Mouse (Mus musculus): Measurements from ENCODE around the gene Nav1. TPM values are rescaled to one million over a fixed set of nuclear protein-coding genes. Genes with fewer than 3 reads are reported as not detected.

The Nav1 gene
- polyA plus RNA-seq, 1 experiment from 2014 or later, result 48.8 TPM

DNA sequence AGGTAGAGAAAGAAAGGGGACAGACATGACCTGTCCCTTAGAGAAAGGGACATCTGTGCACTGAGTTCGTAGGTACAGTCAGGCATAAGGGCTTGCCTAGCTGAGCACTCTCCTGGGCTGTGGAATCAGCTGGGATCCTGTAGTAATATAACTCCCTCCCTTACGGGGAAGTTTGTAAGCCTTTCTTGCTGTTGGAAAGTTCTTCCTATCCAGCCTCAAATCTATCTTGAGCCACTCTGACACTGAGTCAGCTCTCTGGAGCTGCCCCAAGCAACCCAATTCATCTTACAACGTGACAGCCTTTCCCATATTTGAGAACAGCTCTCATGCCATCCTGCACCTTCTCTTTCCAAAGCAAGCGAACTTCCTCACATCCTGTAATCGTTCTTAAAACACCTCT, 1.6 kb downstream of the Nav1 start:
- H3K36me3 ChIP-seq (ENCODE audit: control insufficient read depth, insufficient read depth, low read length), result no peaks in the 10 kb centered on the region
- 74% methylated on average over 5 of the region's 5 CpGs for WGBS
- no peak overlapping the region for H3K4me3 ChIP-seq (ENCODE audit: low read length)
- no peak overlapping the region for H3K9ac ChIP-seq (ENCODE audit: low read depth, low read length)
- H3K4me2 ChIP-seq (ENCODE audit: low read length), result no peak overlapping the region
- H3K27me3 ChIP-seq (replicated peaks; ENCODE audit: control insufficient read depth, insufficient read depth, low read length), result no peaks in the 10 kb centered on the region
- no peaks in the 10 kb centered on the region for H3K9me3 ChIP-seq (ENCODE audit: control insufficient read depth, low read length)
- H3K27ac ChIP-seq (ENCODE audit: low read depth, low read length), result no peak overlapping the region
- peaks cover 13% of the 10 kb centered on the region for H3K4me1 ChIP-seq (ENCODE audit: control insufficient read depth, insufficient read depth, low read depth, low read length)
- no peak for ATAC-seq

DNA sequence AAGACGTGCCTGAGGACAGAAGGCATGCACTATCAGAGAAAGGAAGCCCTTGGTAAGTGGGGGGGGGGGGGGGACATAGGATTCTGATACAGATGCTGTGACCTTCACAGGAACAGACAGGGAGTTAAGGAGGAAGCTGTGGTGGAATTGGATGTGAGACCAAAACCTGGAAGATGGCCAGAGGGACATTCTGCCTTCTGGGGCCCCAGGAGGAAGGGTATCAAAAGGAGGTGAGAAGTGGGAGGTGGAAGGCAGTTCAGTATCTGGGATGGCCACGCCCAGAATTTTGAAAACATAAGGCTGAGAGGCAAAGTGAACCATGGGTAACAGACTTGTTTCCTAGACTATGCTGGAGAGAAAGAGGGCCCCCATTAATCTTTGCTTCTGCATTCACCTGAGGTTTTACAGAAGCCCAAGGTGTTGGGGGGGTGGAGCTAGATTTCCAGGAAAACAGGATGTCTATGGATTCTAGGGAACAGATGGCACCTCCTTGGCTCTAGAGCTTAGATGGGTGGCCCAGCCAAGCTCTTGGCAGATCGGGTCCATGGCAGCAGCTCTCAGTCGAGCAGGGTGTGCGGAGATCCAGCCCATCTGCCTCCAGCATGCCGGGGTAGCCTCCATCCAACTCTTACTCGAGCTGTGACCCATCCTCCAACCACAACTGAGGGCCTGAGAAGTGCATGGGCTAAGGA, 2.6 kb downstream of the Nav1 start:
- Histone ChIP-seq H3K9me3 (ENCODE audit: control insufficient read depth, low read length) (no peaks in the 10 kb centered on the region), H3K27ac (ENCODE audit: low read depth, low read length) (no peak overlapping the region), H3K4me2 (ENCODE audit: low read length) (no peak overlapping the region), H3K4me3 (ENCODE audit: low read length) (no peak overlapping the region), H3K27me3 (replicated peaks; ENCODE audit: control insufficient read depth, insufficient read depth, low read length) (no peaks in the 10 kb centered on the region), H3K9ac (ENCODE audit: low read depth, low read length) (no peak overlapping the region), H3K36me3 (ENCODE audit: control insufficient read depth, insufficient read depth, low read length) (no peaks in the 10 kb centered on the region), H3K4me1 (ENCODE audit: control insufficient read depth, insufficient read depth, low read depth, low read length) (peaks cover 14% of the 10 kb centered on the region)
- peak; percentile 41; the same call in 1 of the 2 replicates for ATAC-seq
- 69% methylated on average over 7 of the region's 7 CpGs for WGBS

DNA sequence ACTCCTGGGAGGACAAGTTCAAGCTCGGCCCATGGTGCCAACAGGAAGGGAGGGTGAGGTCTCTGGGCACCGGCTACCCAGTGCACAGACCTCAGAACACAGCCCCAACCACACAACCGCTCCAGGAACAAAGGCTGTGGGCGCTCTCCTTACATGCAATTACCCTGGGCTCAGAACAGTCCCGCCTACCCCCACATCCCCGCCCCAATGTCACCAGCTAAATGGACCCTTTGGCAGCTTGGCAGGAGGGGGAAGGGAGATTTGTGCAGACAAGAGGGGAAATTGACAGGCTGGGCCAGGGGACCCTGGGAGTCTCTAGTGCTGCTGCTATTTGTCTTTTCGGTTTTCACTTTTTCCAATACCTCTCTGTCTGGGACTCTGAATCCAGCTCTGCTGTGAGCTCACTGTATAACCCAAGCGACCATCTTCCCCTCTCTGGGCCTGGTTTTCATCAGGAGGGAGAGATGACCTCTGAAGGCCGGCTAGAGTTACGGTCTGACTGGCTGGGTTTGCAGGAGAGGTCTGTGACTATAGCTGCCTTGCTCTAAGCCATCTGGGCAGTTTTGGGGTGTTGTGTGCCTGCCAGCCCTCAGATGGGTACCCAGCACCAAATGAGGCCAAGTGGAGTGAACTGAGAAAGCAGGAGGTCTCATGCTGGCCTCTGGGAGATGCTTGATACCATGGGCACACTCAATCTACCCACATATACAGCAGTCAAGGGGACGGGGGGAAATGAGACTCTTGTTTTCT, 3.8 kb downstream of the Nav1 start:
- Histone ChIP-seq H3K9me3 (ENCODE audit: control insufficient read depth, low read length) (no peaks in the 10 kb centered on the region), H3K4me2 (ENCODE audit: low read length) (no peak overlapping the region), H3K4me1 (ENCODE audit: control insufficient read depth, insufficient read depth, low read depth, low read length) (peaks cover 14% of the 10 kb centered on the region), H3K27ac (ENCODE audit: low read depth, low read length) (peak overlapping the region; percentile 39; the same call in 1 of the 2 replicates), H3K36me3 (ENCODE audit: control insufficient read depth, insufficient read depth, low read length) (no peaks in the 10 kb centered on the region), H3K9ac (ENCODE audit: low read depth, low read length) (peak overlapping the region; percentile 17; the same call in 1 of the 2 replicates), H3K4me3 (ENCODE audit: low read length) (no peak overlapping the region), H3K27me3 (replicated peaks; ENCODE audit: control insufficient read depth, insufficient read depth, low read length) (no peaks in the 10 kb centered on the region)
- WGBS, result 28% methylated on average over 11 of the region's 11 CpGs
- peak; percentile 76 for ATAC-seq

DNA sequence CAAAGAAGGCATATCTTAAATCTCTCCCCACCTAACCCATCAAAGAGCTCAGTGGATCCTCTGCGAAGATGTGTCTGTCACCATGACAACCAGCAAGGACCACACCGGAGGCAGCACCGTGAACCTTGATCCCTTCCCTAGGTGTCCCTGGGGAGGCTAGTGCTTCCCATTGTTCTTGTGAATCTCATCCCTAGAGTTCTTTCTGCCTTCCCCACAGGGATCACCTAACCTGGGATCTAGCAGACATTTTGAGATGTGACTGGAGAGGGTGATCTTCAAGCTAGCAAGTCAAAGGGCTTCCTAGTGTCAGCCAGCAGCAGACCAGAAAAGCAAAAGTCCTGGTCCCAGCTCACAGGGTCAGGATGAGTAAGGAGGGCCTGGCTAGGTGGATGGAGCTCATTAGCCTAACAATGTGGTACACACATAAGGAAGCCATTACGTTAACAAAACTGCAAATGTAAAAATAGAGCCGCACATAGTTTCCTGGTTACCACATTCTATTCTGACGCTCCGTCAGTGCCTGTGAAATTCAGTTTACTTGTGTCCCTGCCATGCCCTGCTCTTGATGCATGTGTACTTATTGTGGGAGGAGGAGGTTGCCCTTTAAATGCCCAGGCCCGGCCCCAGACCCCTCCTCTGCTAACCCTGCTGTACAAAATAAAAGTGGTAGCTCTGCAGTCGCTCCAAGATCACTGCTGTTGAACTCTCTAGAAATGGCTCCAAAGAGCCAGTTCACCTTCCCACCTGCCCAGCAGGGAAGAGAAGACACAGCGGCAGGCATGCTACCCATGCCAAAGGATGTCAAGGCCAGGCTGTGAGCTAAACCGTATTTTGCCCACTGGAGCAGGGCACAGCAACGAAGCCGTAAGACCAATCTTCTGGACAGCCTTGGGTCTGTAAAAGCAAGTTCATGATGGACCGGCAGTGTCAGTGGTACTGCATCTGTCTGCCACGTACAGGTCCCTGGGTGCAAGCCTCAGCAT, 6.8 kb downstream of the Nav1 start:
- no peak overlapping the region for H3K27ac ChIP-seq (ENCODE audit: low read depth, low read length)
- no peaks in the 10 kb centered on the region for H3K27me3 ChIP-seq (replicated peaks; ENCODE audit: control insufficient read depth, insufficient read depth, low read length)
- no peak overlapping the region for H3K4me3 ChIP-seq (ENCODE audit: low read length)
- H3K9me3 ChIP-seq (ENCODE audit: control insufficient read depth, low read length), result no peaks in the 10 kb centered on the region
- H3K9ac ChIP-seq (ENCODE audit: low read depth, low read length), result no peak overlapping the region
- no peaks in the 10 kb centered on the region for H3K36me3 ChIP-seq (ENCODE audit: control insufficient read depth, insufficient read depth, low read length)
- 55% methylated on average over 15 of the region's 15 CpGs for WGBS
- no peak for ATAC-seq
- H3K4me2 ChIP-seq (ENCODE audit: low read length), result no peak overlapping the region
- peaks cover 14% of the 10 kb centered on the region for H3K4me1 ChIP-seq (ENCODE audit: control insufficient read depth, insufficient read depth, low read depth, low read length)

DNA sequence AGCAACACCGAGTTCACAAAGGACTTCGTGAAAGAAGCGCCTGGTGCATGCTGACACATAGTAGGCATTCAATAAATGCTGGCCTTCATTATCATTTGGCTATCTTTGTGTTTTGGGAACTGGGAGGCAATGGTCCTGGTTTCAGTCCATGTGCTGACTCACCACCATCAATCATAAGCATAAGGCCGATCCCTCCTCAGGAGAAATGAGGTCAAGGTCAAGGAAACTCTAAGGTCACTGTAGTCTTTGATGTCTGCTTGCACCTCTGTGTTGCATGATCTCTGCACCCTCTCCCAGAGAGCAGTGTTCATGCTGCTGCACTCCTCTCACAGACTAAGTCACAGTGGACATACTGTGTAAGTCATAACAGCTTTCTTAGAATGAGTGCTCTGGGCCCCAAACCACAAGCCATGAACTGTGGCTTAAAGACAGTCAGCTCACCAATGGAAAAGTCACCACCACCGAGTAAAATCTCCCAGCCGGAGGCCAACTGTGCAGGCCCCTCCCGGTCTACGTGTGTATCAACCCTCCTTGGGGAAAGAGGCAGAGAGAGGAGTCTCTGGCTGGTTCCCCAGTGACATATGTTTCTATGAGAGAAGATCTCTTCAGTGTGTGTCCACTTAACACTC, 8.7 kb downstream of the Nav1 start:
- 69% methylated on average over 8 of the region's 8 CpGs for WGBS
- Histone ChIP-seq H3K4me2 (ENCODE audit: low read length) (no peak overlapping the region), H3K4me3 (ENCODE audit: low read length) (no peak overlapping the region), H3K4me1 (ENCODE audit: control insufficient read depth, insufficient read depth, low read depth, low read length) (peaks cover 11% of the 10 kb centered on the region), H3K36me3 (ENCODE audit: control insufficient read depth, insufficient read depth, low read length) (no peaks in the 10 kb centered on the region), H3K9me3 (ENCODE audit: control insufficient read depth, low read length) (no peaks in the 10 kb centered on the region), H3K27me3 (replicated peaks; ENCODE audit: control insufficient read depth, insufficient read depth, low read length) (no peaks in the 10 kb centered on the region), H3K27ac (ENCODE audit: low read depth, low read length) (no peak overlapping the region), H3K9ac (ENCODE audit: low read depth, low read length) (no peak overlapping the region)
- no peak for ATAC-seq

DNA sequence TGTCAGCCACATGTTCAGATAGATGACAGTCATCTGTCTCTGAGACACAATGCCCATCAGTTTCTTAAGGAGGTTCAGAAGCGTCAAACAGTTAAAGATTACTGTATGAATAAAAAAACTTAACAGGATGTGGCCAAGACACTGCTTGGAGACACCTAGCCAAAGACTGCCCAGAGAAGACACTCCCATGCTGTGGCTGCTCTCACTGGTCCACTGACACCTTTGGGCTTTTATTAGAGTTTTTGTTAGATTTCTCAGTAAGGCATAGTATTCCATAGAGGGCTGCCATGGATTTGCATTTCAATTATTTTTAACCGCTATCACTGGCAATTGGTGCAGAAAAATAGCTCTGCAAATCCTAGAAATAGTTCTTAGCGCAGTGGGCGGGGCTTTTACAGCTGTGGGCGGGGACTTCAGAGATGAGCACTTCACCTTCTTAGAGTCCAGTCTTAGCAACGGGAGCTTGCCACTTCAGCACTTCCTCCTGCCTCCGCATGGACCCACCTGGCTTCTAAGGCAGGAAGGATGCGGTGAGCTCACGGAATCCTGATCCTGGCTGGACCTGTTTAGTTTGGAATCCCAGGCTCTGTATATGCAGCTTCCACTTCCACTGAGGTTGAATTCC, 12.7 kb downstream of the Nav1 start:
- Histone ChIP-seq H3K4me2 (ENCODE audit: low read length) (no peak overlapping the region), H3K36me3 (ENCODE audit: control insufficient read depth, insufficient read depth, low read length) (no peaks in the 10 kb centered on the region), H3K4me3 (ENCODE audit: low read length) (no peak overlapping the region), H3K27me3 (replicated peaks; ENCODE audit: control insufficient read depth, insufficient read depth, low read length) (no peaks in the 10 kb centered on the region), H3K4me1 (ENCODE audit: control insufficient read depth, insufficient read depth, low read depth, low read length) (no peaks in the 10 kb centered on the region), H3K9me3 (ENCODE audit: control insufficient read depth, low read length) (no peaks in the 10 kb centered on the region), H3K27ac (ENCODE audit: low read depth, low read length) (no peak overlapping the region), H3K9ac (ENCODE audit: low read depth, low read length) (no peak overlapping the region)
- no peak for ATAC-seq
- 36% methylated on average over 9 of the region's 9 CpGs for WGBS

DNA sequence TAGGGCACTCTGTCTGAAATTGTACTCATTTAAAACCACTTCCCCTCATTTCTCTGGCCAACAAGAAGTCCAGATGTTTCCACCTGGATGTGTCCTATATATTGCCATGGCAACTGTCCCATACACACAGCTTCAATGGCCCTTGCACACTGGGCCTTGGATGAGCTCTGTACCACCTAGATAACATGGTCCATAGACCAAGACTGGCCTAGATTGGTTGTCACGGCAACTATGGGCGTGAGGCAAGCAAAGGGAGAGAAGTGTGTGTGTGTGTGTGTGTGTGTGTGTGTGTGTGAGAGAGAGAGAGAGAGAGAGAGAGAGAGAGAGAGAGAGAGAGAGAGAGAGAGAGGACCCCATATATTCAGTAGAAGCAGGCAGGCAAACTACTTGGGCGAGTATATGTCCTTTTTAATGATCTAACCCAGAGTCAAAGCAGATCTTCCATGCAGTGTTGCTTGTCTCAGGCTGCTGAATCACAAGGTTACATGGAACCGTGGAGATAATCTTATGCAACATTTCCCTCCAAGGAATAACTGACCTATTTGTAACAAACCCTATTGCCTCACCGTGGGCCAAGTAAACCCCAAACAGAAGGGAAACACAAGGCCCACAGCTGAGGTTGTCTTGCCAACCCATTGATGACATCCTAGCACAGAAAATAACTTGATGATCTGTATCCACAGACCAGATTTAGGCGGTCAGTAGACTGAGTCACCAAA, 13.4 kb downstream of the Nav1 start:
- Histone ChIP-seq H3K36me3 (ENCODE audit: control insufficient read depth, insufficient read depth, low read length) (no peaks in the 10 kb centered on the region), H3K4me2 (ENCODE audit: low read length) (no peak overlapping the region), H3K4me1 (ENCODE audit: control insufficient read depth, insufficient read depth, low read depth, low read length) (no peaks in the 10 kb centered on the region), H3K9me3 (ENCODE audit: control insufficient read depth, low read length) (no peaks in the 10 kb centered on the region), H3K27me3 (replicated peaks; ENCODE audit: control insufficient read depth, insufficient read depth, low read length) (no peaks in the 10 kb centered on the region), H3K27ac (ENCODE audit: low read depth, low read length) (no peak overlapping the region), H3K4me3 (ENCODE audit: low read length) (no peak overlapping the region), H3K9ac (ENCODE audit: low read depth, low read length) (no peak overlapping the region)
- WGBS, result 72% methylated on average over 6 of the region's 6 CpGs
- ATAC-seq, result no peak

DNA sequence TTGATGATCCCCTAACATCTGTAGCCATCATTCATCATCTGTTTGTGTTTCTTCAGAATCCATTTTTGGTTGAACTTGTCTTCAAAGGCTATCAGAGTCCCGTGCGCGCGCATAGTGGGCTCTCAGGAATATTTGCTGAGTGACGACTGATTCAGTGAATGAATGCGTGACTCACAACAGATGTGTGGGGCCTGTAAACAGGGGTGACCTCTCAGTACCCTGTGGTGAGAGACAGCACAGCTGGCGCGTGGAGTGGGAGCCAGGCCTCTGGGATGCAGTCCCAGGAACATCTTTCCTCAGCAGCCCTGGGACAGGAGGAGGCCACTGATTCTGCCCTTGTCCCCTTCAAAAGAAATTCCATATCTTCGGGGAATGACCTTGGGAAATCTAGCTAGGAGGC, 16.3 kb downstream of the Nav1 start:
- no peak overlapping the region for H3K27ac ChIP-seq (ENCODE audit: low read depth, low read length)
- H3K4me1 ChIP-seq (ENCODE audit: control insufficient read depth, insufficient read depth, low read depth, low read length), result peaks cover 8% of the 10 kb centered on the region
- no peak overlapping the region for H3K4me2 ChIP-seq (ENCODE audit: low read length)
- no peak for ATAC-seq
- no peaks in the 10 kb centered on the region for H3K27me3 ChIP-seq (replicated peaks; ENCODE audit: control insufficient read depth, insufficient read depth, low read length)
- no peak overlapping the region for H3K4me3 ChIP-seq (ENCODE audit: low read length)
- no peak overlapping the region for H3K9ac ChIP-seq (ENCODE audit: low read depth, low read length)
- 77% methylated on average over 9 of the region's 9 CpGs for WGBS
- H3K9me3 ChIP-seq (ENCODE audit: control insufficient read depth, low read length), result no peaks in the 10 kb centered on the region
- no peaks in the 10 kb centered on the region for H3K36me3 ChIP-seq (ENCODE audit: control insufficient read depth, insufficient read depth, low read length)
